Mouse (Mus musculus) lung, adult 2 months (tissue): Measurements from ENCODE around the gene Cntnap1.

Experiments
- CTCF ChIP-seq: fragments of 200-500 bp; IDR thresholded peaks from 2 replicates; pipeline ENCODE4 v1.5.1; 2011; ENCODE audit warnings: mild to moderate bottlenecking, low read length, control low read depth; ENCODE audit not compliant: insufficient read depth
- POLR2A ChIP-seq: fragments of 200-500 bp; IDR thresholded peaks from 2 replicates; pipeline ENCODE4 v1.6.1; 2011; ENCODE audit warnings: low read depth, mild to moderate bottlenecking, control low read depth, low read length, borderline replicate concordance; ENCODE audit errors: extremely low read depth

DNA sequence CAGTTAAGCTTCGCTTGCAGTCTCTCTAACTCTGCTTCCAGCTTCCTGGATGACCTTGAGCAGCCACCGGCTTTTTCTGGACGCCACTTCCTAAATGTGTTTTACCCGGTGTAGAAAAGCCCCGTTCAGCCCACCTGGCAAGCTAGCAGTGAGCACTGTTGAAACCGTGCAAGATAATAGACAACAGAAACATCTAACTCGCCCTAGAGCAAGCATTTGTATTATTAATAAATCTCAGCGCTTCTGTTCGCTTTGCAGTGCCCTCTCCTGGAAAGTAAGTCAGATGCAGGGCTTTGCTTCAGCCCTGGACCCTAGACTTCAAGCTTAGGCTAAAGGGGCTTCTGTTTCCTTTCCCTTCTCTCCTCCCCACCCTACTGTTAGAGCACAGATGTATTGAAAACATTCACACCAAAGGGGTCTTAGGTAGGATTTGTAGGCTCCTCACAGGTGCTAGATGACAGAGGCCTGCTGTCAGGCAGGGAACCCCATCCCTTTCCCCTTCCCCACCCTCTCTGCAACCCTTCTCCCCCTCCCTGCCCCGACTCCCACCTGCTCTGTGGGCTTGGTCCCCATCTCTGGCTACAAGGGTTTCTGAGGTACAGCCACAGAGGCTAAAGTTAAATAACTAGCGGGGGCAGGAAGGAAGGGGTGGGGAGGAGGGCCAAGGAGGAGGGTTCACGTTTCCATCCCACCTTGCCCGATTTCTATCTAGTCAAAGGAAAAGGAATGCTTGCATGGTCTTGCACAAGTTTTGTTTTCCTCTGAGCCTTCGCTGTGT lies 4.7 kb downstream of the Cntnap1 start, which contains the start of gene Ccr10:
- TF ChIP-seq CTCF (peak; percentile 38), POLR2A (no peak)
